Mouse (Mus musculus) olfactory bulb, adult 2 months (tissue): ENCODE measurements around the gene Sgms1.

Experiments
- CTCF ChIP-seq: fragments of 200-500 bp; IDR thresholded peaks from 2 replicates; pipeline ENCODE4 v1.5.1; 2012; ENCODE audit warnings: low read depth, mild to moderate bottlenecking, low read length, moderate library complexity; ENCODE audit not compliant: insufficient read depth
- POLR2A ChIP-seq: fragments of 200-500 bp; IDR thresholded peaks from 2 replicates; pipeline ENCODE4 v1.6.1; 2012; ENCODE audit warnings: mild to moderate bottlenecking, low read depth, low read length, moderate library complexity; ENCODE audit not compliant: insufficient read depth

DNA sequence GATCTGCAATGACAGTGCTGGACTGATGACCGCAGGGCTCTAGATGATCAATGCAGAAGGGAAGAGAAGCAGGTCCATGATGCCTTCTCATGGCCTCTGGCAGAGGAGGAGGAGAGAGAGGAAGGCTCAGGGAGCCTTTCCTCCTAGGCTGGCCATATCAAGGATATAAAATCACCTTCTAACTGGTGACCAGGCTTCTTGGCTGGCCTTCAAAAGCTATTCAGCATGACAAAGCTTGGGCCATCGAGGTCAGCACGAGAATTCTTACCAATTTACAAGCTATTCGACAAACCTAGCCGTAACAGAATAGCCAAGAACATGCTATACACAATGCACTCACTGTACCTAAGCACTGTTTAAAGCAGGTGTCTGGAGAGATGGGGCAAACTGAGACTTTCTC, 159.7 kb downstream of the Sgms1 start:
- no peak for TF ChIP-seq POLR2A
- no peak for TF ChIP-seq CTCF
